Mouse (Mus musculus): ENCODE measurements around the gene Clcf1. TPM values are rescaled to one million over a fixed set of nuclear protein-coding genes. Genes with fewer than 3 reads are reported as not detected.

Clcf1 gene
- total and polyA plus RNA-seq, 3 experiments = 0.42 to 2.3 TPM; not detected in 1

- Histone ChIP-seq H3K27ac (ENCODE audit: control insufficient read depth, low read depth, low read length) (no peak overlapping the region), H3K9ac (ENCODE audit: control insufficient read depth, low read depth, low read length, poor library complexity, severe bottlenecking) (no peak overlapping the region), H3K4me1 (ENCODE audit: control insufficient read depth in 1 of 2, insufficient read depth in 2 of 2, low read length in 2 of 2) (peaks cover 2 to 4% of the 10 kb centered on the region in 2 experiments; a peak in 3 of 4 replicates), H3K27me3 (ENCODE audit: control insufficient read depth in 1 of 2, insufficient read depth in 2 of 2, low read length in 2 of 2) (no peaks in the 10 kb centered on the region), H3K36me3 (ENCODE audit: control insufficient read depth in 1 of 2, insufficient read depth in 2 of 2, low read length in 2 of 2) (peaks cover 0 to 3% of the 10 kb centered on the region in 2 experiments; a peak in 1 of 4 replicates), H3K9me3 (replicated peaks; ENCODE audit: insufficient read depth, low read length) (no peaks in the 10 kb centered on the region), H3K79me2 (ENCODE audit: control insufficient read depth, insufficient read depth, low read length, poor library complexity) (peaks cover 3% of the 10 kb centered on the region; the same call in 1 of the 2 replicates), H3K4me3 (ENCODE audit: control insufficient read depth in 1 of 2, insufficient read depth in 1 of 2, low read depth in 2 of 2, low read length in 2 of 2) (no peak overlapping the region)
- peak; percentile 51 for TF ChIP-seq SMC3 (IDR thresholded peaks at IDR 0.05; ENCODE audit: low read depth, low read length)
- peak; percentile 11 for TF ChIP-seq RAD21 (IDR thresholded peaks at IDR 0.05; ENCODE audit: low read depth, low read length)
- no peak for TF ChIP-seq JUND (IDR thresholded peaks at IDR 0.05; ENCODE audit: low read depth, low read length)
- peak; percentile 10 to 45 (median 25); a peak in 4 of 6 replicates for TF ChIP-seq CTCF (IDR thresholded peaks at IDR 0.05 in 2 of 3, conservative IDR thresholded peaks at IDR 0.05 in 1 of 3; ENCODE audit: control insufficient read depth in 1 of 3, insufficient read depth in 1 of 3, low read depth in 2 of 3, low read length in 3 of 3, poor library complexity in 1 of 3, severe bottlenecking in 1 of 3)
- peak; percentile 46 for DNase-seq (ENCODE audit: low read depth, low spot score)
These were observed 47.1 kb downstream of the Clcf1 start for GRCm38 (mm10) chr19:4261038-4261698.

DNA sequence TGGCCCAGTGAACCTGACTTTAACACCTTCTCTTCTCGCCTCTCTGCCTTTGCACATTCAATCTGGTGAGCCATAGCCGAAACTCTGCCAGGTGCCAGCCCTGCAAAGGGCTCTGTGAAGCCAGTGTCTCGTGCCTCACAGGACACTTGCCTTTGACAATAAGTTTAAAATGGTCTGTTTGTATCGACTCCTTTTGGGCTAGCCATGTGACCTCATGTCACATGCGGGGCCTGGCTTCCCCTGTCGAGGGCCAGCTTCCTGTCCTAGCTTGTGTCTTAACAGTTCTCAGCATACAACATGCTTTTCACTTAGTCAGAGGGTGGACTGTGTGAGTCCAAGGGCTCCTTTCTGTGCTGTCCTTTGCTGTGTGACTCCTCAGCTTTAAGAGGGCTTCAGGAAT lies 48.7 kb downstream of the Clcf1 start:
- H3K36me3 ChIP-seq (ENCODE audit: control insufficient read depth in 1 of 2, insufficient read depth in 2 of 2, low read length in 2 of 2) = peaks cover 0 to 3% of the 10 kb centered on the region in 2 experiments; a peak in 1 of 4 replicates
- no peak overlapping the region for H3K27ac ChIP-seq (ENCODE audit: control insufficient read depth, low read depth, low read length)
- no peak overlapping the region for H3K4me3 ChIP-seq (ENCODE audit: control insufficient read depth in 1 of 2, insufficient read depth in 1 of 2, low read depth in 2 of 2, low read length in 2 of 2)
- TF ChIP-seq ETS1 (IDR thresholded peaks at IDR 0.05; ENCODE audit: low read depth, low read length) = no peak
- no peak for TF ChIP-seq USF2 (IDR thresholded peaks at IDR 0.05; ENCODE audit: borderline replicate concordance in 1 of 2, insufficient read depth in 1 of 2, low read depth in 1 of 2, low read length in 2 of 2)
- no peak for TF ChIP-seq GATA1 (IDR thresholded peaks at IDR 0.05; ENCODE audit: low read depth, low read length)
- no peak for TF ChIP-seq POLR2AphosphoS2 (IDR thresholded peaks at IDR 0.05; ENCODE audit: low read length)
- TF ChIP-seq NRF1 (IDR thresholded peaks at IDR 0.05; ENCODE audit: insufficient read depth, low read depth, low read length, poor library complexity, severe bottlenecking) = no peak
- no peak for TF ChIP-seq CTCF (IDR thresholded peaks at IDR 0.05 in 2 of 3, conservative IDR thresholded peaks at IDR 0.05 in 1 of 3; ENCODE audit: control insufficient read depth in 1 of 3, insufficient read depth in 1 of 3, low read depth in 2 of 3, low read length in 3 of 3, poor library complexity in 1 of 3, severe bottlenecking in 1 of 3)
- no peak for TF ChIP-seq POLR2A (IDR thresholded peaks at IDR 0.05; ENCODE audit: control insufficient read depth in 1 of 2, insufficient read depth in 1 of 2, low read depth in 1 of 2, low read length in 2 of 2, poor library complexity in 1 of 2)
- no peak for TF ChIP-seq CHD2 (IDR thresholded peaks at IDR 0.05; ENCODE audit: low read length)
- no peak for TF ChIP-seq MYB (IDR thresholded peaks at IDR 0.05; ENCODE audit: low read depth, low read length)
- TF ChIP-seq RAD21 (IDR thresholded peaks at IDR 0.05; ENCODE audit: low read depth, low read length) = no peak
- no peak for TF ChIP-seq E2F4 (IDR thresholded peaks at IDR 0.05; ENCODE audit: borderline replicate concordance, low read depth, low read length)
- no peak for TF ChIP-seq ELF1 (IDR thresholded peaks at IDR 0.05; ENCODE audit: low read depth, low read length)
- no peak for TF ChIP-seq RCOR1 (IDR thresholded peaks at IDR 0.05; ENCODE audit: low read depth, low read length)
- no peak for TF ChIP-seq KAT2A (conservative IDR thresholded peaks at IDR 0.05; ENCODE audit: low read depth, low read length)
- no peak for TF ChIP-seq MXI1 (IDR thresholded peaks at IDR 0.05; ENCODE audit: low read depth, low read length)
- H3K9ac ChIP-seq (ENCODE audit: control insufficient read depth, low read depth, low read length, poor library complexity, severe bottlenecking) = no peak overlapping the region
- no peaks in the 10 kb centered on the region for H3K9me3 ChIP-seq (replicated peaks; ENCODE audit: insufficient read depth, low read length)
- peaks cover 0 to 2% of the 10 kb centered on the region in 2 experiments; a peak in 2 of 4 replicates for H3K4me1 ChIP-seq (ENCODE audit: control insufficient read depth in 1 of 2, insufficient read depth in 2 of 2, low read length in 2 of 2)
- peaks cover 2% of the 10 kb centered on the region; the same call in 1 of the 2 replicates for H3K79me2 ChIP-seq (ENCODE audit: control insufficient read depth, insufficient read depth, low read length, poor library complexity)
- DNase-seq (ENCODE audit: low read depth, low spot score) = no peak
- H3K27me3 ChIP-seq (ENCODE audit: control insufficient read depth in 1 of 2, insufficient read depth in 2 of 2, low read length in 2 of 2) = no peaks in the 10 kb centered on the region

All from MEL (cell line).